Mouse (Mus musculus) urinary bladder, postnatal 10 days (tissue): Measurements from ENCODE around the gene Tmem117.

Experiments
- DNase-seq: peaks from one replicate; pipeline ENCODE4 v3.0.0; 2022; ENCODE audit warnings: low spot score

The Tmem117 gene

GRCm38 (mm10) chr15:94648430-94648829 is 19.4 kb downstream of the Tmem117 start:
- DNase-seq: no peak

GRCm38 (mm10) chr15:94649071-94649765 is 20.2 kb downstream of the Tmem117 start:
- no peak for DNase-seq

GRCm38 (mm10) chr15:94649766-94650120 is 20.7 kb downstream of the Tmem117 start:
- no peak for DNase-seq

GRCm38 (mm10) chr15:94651350-94651749 is 22.3 kb downstream of the Tmem117 start:
- DNase-seq: no peak

- DNase-seq: no peak
Observed at GRCm38 (mm10) chr15:94651969-94652842, 23.2 kb downstream of the Tmem117 start.

- no peak for DNase-seq
Observed at GRCm38 (mm10) chr15:94652843-94653206, 23.8 kb downstream of the Tmem117 start.

- DNase-seq: no peak
Observed at GRCm38 (mm10) chr15:94655811-94656323, 26.8 kb downstream of the Tmem117 start.

GRCm38 (mm10) chr15:94657882-94658281 is 28.9 kb downstream of the Tmem117 start:
- DNase-seq: no peak

- DNase-seq: no peak
Observed at GRCm38 (mm10) chr15:94658392-94659111, 29.5 kb downstream of the Tmem117 start.

GRCm38 (mm10) chr15:94659112-94659437 is 30.0 kb downstream of the Tmem117 start:
- DNase-seq: no peak

GRCm38 (mm10) chr15:94660913-94661312 is 31.9 kb downstream of the Tmem117 start:
- DNase-seq: no peak

- DNase-seq: no peak
Observed at GRCm38 (mm10) chr15:94661398-94661797, 32.4 kb downstream of the Tmem117 start.

- DNase-seq: no peak
Observed at GRCm38 (mm10) chr15:94664612-94665011, 35.6 kb downstream of the Tmem117 start.

GRCm38 (mm10) chr15:94681135-94681534 is 52.1 kb downstream of the Tmem117 start:
- no peak for DNase-seq

- no peak for DNase-seq
Observed at GRCm38 (mm10) chr15:94684269-94684668, 55.2 kb downstream of the Tmem117 start.

- no peak for DNase-seq
Observed at GRCm38 (mm10) chr15:94687176-94687575, 58.1 kb downstream of the Tmem117 start.

- DNase-seq: no peak
Observed at GRCm38 (mm10) chr15:94687629-94688028, 58.6 kb downstream of the Tmem117 start.

- DNase-seq: no peak
Observed at GRCm38 (mm10) chr15:94689195-94689883, 60.3 kb downstream of the Tmem117 start.

- DNase-seq: no peak
Observed at GRCm38 (mm10) chr15:94689884-94690231, 60.8 kb downstream of the Tmem117 start.

- no peak for DNase-seq
Observed at GRCm38 (mm10) chr15:94722759-94723158, 93.7 kb downstream of the Tmem117 start.

GRCm38 (mm10) chr15:94732104-94732503 is 103.1 kb downstream of the Tmem117 start:
- no peak for DNase-seq

GRCm38 (mm10) chr15:94769227-94769626 is 140.2 kb downstream of the Tmem117 start:
- DNase-seq: no peak
